Mouse (Mus musculus) kidney, embryonic 14.5 days (tissue): ENCODE data around the gene Arhgef11. TPM values are rescaled to one million over a fixed set of nuclear protein-coding genes. Genes with fewer than 3 reads are reported as not detected.

ENCODE experiments used
- ATAC-seq: fragments of 200-750 bp; cut with Nextera tagmentation; 2 replicates; pipeline ENCODE4 v1.8.0; 2017; ENCODE audit warnings: moderate number of reproducible peaks, mild to moderate bottlenecking, moderate TSS enrichment, moderate library complexity; ENCODE audit not compliant: low FRiP score, low TSS enrichment
- H3K27ac ChIP-seq: fragments of 300-500 bp; sonication (generic); 2 replicates; pipeline ENCODE4 v1.5.1; 2014; ENCODE audit warnings: low read depth, mild to moderate bottlenecking, low read length, moderate library complexity, mixed read lengths
- H3K27me3 ChIP-seq: fragments of 300-500 bp; sonication (generic); 2 replicates; pipeline ENCODE4 v1.6.1; 2014; ENCODE audit warnings: mild to moderate bottlenecking, low read length; ENCODE audit not compliant: control insufficient read depth, insufficient read depth
- H3K36me3 ChIP-seq: fragments of 300-500 bp; sonication (generic); 2 replicates; pipeline ENCODE4 v1.6.1; 2014; ENCODE audit warnings: low read length, mixed read lengths; ENCODE audit not compliant: control insufficient read depth, insufficient read depth
- H3K4me1 ChIP-seq: fragments of 300-500 bp; sonication (generic); 2 replicates; pipeline ENCODE4 v1.6.1; 2014; ENCODE audit warnings: low read length, mixed read lengths; ENCODE audit not compliant: control insufficient read depth, insufficient read depth
- H3K4me2 ChIP-seq: fragments of 300-500 bp; sonication (generic); replicated peaks from 2 replicates; pipeline ENCODE4 v1.6.1; 2014; ENCODE audit warnings: low read depth, mild to moderate bottlenecking, low read length
- H3K4me3 ChIP-seq: fragments of 300-500 bp; sonication (generic); 2 replicates; pipeline ENCODE4 v1.5.1; 2014; ENCODE audit warnings: mild to moderate bottlenecking, low read length
- H3K9ac ChIP-seq: fragments of 300-500 bp; sonication (generic); 2 replicates; pipeline ENCODE4 v1.6.1; 2014; ENCODE audit warnings: low read depth, mild to moderate bottlenecking, low read length, moderate library complexity
- H3K9me3 ChIP-seq: fragments of 300-500 bp; sonication (generic); 2 replicates; pipeline ENCODE4 v1.6.1; 2016; ENCODE audit warnings: low read length; ENCODE audit not compliant: control insufficient read depth
- WGBS: fragments of 180-500 bp; shearing (Covaris S2); extraction: QIAGEN DNeasy Blood & Tissue Kit; methylation state at CpG from one replicate; pipeline ENCODE4 v1.1.7; 2014; 5-methylcytosine and 5-hydroxymethylcytosine counted together
- polyA plus RNA-seq: library from polyadenylated mRNA; unstranded; fragments of >200 nt; fragmentation: Nextera tagmentation; extraction: Ambion mirVana; gene quantifications from 2 replicates; pipeline ENCODE4 v1.2.1, GENCODE M21; 2014

Arhgef11 gene
- polyA plus RNA-seq, 1 experiment from 2014 or later, result 21.9 TPM

DNA sequence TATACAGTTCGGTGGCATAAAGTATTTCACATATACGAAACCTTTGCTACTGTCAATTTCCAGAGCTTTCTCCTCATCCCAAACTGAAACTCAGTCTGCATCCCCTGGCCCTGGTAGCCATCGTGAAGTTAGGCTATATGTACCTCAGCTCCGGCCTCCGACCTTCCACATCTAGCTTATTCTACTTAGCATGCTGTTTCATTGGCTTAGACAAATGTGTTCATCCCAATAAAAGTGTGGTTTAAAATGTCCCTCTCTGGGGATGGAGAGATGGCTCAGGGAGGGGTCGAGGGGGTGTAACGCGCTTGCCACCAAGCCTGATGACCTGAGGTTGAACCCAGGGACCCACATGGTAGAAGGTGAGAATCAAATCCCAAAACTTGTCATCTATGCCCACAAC, 152.1 kb downstream of the Arhgef11 start:
- no peak overlapping the region for H3K9ac ChIP-seq
- H3K9me3 ChIP-seq, result no peaks in the 10 kb centered on the region
- no peak for ATAC-seq
- WGBS, result 84% methylated on average over 8 of the region's 8 CpGs
- H3K4me1 ChIP-seq, result peaks cover 50% of the 10 kb centered on the region
- no peaks in the 10 kb centered on the region for H3K36me3 ChIP-seq
- no peaks in the 10 kb centered on the region; the same call in 1 of the 2 replicates for H3K27me3 ChIP-seq
- H3K4me3 ChIP-seq, result no peak overlapping the region
- H3K4me2 ChIP-seq, result no peak overlapping the region
- no peak overlapping the region for H3K27ac ChIP-seq

DNA sequence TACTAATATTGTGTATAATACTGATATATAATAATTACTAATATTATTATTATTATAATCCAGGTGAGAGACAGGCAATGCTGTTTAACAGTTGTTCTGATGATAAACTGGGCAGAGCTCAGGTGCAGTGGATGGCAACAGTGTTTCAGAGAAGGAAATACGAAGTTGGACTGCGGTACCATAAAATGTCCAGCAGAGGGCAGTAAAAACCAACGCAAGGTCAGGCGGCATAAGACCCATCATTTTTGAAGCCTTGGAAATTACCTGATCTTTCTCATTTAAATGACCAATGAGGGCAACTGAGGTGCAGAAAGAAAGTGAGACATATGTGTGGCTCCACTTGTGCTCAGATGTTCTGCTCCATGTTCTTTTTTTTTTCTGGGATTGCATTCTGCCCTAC, 152.9 kb downstream of the Arhgef11 start:
- WGBS, result under 1% methylated on average over 4 of the region's 4 CpGs
- Histone ChIP-seq H3K9ac (no peak overlapping the region), H3K4me2 (no peak overlapping the region), H3K4me3 (no peak overlapping the region), H3K27ac (no peak overlapping the region), H3K27me3 (no peaks in the 10 kb centered on the region; the same call in 1 of the 2 replicates), H3K4me1 (peaks cover 42% of the 10 kb centered on the region), H3K36me3 (no peaks in the 10 kb centered on the region), H3K9me3 (no peaks in the 10 kb centered on the region)
- no peak for ATAC-seq

DNA sequence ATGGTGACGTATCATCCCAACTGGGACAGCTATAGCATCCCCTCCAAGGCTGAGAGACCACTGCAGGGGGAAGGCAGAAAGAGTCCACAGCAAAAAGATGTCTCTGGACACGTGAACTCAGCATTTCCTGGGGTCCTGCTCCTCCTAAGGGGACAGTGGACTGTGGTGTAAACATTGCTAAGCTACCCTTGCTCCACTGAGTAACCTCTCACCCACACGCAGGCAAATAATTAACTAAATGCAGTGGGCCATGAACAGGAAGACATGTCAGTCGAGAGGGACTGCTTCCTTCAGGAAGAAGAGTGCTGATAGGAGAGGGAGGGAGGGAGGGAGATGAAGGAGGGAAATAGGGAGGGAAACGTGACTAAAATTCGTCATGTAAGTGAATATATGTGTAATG, 153.7 kb downstream of the Arhgef11 start:
- H3K27me3 ChIP-seq, result no peaks in the 10 kb centered on the region; the same call in 1 of the 2 replicates
- no peak overlapping the region for H3K4me2 ChIP-seq
- 25% methylated on average over 6 of the region's 6 CpGs for WGBS
- no peaks in the 10 kb centered on the region for H3K36me3 ChIP-seq
- H3K9ac ChIP-seq, result no peak overlapping the region
- no peak overlapping the region for H3K27ac ChIP-seq
- H3K4me1 ChIP-seq, result peaks cover 34% of the 10 kb centered on the region
- no peak for ATAC-seq
- H3K9me3 ChIP-seq, result no peaks in the 10 kb centered on the region
- H3K4me3 ChIP-seq, result no peak overlapping the region

DNA sequence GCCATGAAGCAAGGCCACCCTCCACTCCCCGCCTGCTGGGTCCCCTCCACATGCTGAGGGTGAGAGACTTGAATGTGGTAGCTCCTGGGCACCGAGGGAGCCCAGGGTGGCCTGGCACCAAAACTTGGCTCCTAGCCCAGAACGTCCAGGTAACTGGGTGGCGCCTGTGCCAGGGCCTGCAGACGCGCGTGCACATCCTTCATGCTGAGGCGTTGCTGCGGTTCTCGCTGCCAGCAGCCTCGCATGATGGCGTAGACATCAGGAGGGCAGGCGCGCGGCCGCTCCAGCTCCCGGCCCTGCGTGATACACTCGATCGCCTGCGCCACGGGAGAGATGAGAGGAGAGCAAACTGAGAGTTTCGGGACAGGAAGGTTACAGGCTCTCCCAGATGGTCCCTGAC, 160.9 kb downstream of the Arhgef11 start:
- Histone ChIP-seq H3K4me3 (no peak overlapping the region), H3K36me3 (no peaks in the 10 kb centered on the region), H3K27me3 (peaks cover 11% of the 10 kb centered on the region), H3K9ac (peak overlapping the region; percentile 23), H3K4me2 (no peak overlapping the region), H3K4me1 (peaks cover 7% of the 10 kb centered on the region; the same call in 1 of the 2 replicates), H3K27ac (no peak overlapping the region), H3K9me3 (no peaks in the 10 kb centered on the region)
- 56% methylated on average over 23 of the region's 23 CpGs for WGBS
- ATAC-seq, result no peak

DNA sequence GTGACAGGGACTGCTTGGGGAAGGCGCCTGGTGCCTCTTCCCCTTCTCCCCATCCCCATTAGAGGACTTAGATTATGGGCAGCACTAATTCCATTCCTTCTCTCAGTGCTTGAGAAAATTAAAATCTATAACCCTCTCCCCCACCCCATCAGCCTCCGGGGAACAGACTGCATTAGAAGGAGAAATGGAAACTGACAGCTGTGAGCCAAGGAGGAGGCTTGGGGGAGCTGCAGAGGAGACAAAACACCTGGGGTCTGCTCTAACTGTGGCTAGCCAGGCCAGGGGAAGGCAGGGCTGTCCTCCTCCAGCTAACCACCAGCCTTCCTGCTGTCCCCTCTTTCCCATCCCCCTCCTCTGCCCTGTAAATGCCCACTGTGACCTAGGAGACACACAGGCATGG, 161.7 kb downstream of the Arhgef11 start:
- H3K27ac ChIP-seq, result no peak overlapping the region
- no peak overlapping the region for H3K4me2 ChIP-seq
- H3K4me3 ChIP-seq, result no peak overlapping the region
- no peak for ATAC-seq
- H3K27me3 ChIP-seq, result peaks cover 11% of the 10 kb centered on the region
- no peaks in the 10 kb centered on the region for H3K9me3 ChIP-seq
- no peak overlapping the region for H3K9ac ChIP-seq
- no peaks in the 10 kb centered on the region for H3K36me3 ChIP-seq
- WGBS, result 24% methylated on average over 2 of the region's 2 CpGs
- H3K4me1 ChIP-seq, result peaks cover 7% of the 10 kb centered on the region; the same call in 1 of the 2 replicates

DNA sequence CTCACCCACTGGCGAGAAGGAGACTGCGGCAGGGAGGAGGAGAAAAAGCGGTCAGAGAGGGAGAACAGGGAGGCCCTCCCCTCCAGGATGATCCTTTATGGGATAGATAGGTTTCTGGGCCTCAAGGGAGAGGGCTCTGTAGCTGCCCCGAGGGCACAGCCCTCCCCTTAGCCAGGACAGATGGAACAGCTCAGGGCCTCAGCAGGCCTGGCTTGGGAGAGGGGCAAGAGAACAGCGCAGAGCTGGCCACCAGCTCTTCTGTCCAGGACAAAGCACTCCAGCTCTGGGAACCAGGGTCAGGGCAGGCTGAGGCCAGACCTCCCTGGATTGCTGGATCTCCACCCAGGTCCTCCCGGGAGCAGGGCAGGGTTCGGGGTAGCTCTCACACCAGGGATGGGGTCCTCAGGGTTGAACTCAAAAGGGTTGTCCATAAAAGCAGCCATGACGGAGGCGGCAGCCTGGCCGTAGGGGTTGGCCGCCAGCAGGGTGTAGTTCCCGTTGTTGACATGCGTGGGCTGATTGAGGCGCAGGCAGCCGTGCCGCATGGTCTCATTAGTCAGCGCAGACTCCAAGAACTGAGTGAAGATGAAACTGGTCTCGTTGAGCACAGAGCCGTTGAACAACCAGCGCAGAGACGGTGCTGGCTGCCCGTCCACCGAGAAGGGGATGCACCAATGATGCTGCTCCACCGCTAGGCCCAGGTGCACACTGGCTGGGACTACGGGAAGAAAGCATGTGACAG, 166.1 kb downstream of the Arhgef11 start:
- 75% methylated on average over 25 of the region's 25 CpGs for WGBS
- Histone ChIP-seq H3K36me3 (no peaks in the 10 kb centered on the region), H3K27ac (peak overlapping the region; percentile 26; the same call in 1 of the 2 replicates), H3K27me3 (peaks cover 3% of the 10 kb centered on the region; the same call in 1 of the 2 replicates), H3K4me2 (no peak overlapping the region), H3K4me3 (no peak overlapping the region), H3K9ac (no peak overlapping the region), H3K4me1 (peaks cover 8% of the 10 kb centered on the region; the same call in 1 of the 2 replicates), H3K9me3 (no peaks in the 10 kb centered on the region)
- ATAC-seq, result peak; percentile 63

DNA sequence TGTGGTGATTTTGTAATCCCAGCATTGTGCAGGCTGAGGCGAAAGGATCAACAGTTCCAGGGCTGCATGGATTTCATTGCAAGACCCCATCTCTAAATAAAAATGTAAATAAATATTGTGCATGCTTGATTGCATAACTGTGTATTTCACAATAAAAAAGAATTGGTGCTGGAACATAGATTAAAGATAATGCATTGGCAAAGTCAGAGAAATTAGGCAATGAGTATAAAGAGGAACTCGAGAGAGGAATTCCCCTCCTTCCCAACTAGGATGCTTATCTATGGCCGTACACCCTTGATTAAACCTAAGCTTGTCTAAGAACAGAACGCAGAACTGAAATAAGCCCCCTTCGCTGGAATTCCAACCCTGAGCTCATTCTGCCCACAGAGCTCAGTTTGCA, 167.8 kb downstream of the Arhgef11 start:
- Histone ChIP-seq H3K9ac (no peak overlapping the region), H3K27ac (no peak overlapping the region), H3K4me2 (no peak overlapping the region), H3K36me3 (no peaks in the 10 kb centered on the region), H3K9me3 (no peaks in the 10 kb centered on the region), H3K4me3 (no peak overlapping the region), H3K27me3 (no peaks in the 10 kb centered on the region; the same call in 1 of the 2 replicates), H3K4me1 (peaks cover 15% of the 10 kb centered on the region)
- no peak for ATAC-seq
- WGBS, result 70% methylated on average over 5 of the region's 5 CpGs

DNA sequence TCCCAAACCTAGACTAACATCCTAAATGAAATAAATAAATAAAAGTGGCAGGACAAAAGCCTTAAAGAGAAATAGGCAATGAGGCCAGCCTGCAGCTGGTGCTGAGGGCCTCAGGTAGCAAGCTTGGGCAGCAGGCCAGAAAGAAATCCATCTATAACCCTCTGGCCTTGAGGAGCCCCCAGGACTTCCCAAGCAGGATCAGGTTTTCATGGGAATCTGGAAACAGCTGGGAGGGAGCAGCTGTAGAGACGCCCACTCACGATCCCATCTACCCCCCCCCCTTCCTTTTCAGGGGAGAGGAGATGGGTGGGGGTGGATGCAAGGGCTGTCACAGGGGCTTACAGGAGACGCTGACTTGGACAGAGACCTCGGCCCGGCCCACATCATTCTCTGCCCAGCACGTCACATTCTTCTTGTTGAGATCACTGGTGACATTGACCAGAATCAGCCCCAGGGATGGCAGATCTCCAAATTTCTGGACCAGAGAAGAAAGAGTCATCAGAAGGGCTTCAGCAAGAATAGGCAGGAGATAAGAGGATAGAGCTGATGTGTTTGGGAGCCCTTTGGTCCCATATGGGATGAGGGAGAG, 168.4 kb downstream of the Arhgef11 start:
- peaks cover 16% of the 10 kb centered on the region for H3K4me1 ChIP-seq
- 19% methylated on average over 6 of the region's 6 CpGs for WGBS
- no peak overlapping the region for H3K4me3 ChIP-seq
- 0 out of 2 replicates have a peak, but pooled peaks have one; percentile 12 for ATAC-seq
- H3K4me2 ChIP-seq, result no peak overlapping the region
- peaks cover under 1% of the 10 kb centered on the region for H3K27me3 ChIP-seq
- H3K36me3 ChIP-seq, result no peaks in the 10 kb centered on the region
- H3K9me3 ChIP-seq, result no peaks in the 10 kb centered on the region
- H3K9ac ChIP-seq, result no peak overlapping the region
- no peak overlapping the region for H3K27ac ChIP-seq
